Mouse (Mus musculus) hindbrain, postnatal 0 days (tissue): ENCODE data around the gene Ces1c. TPM values are rescaled to one million over a fixed set of nuclear protein-coding genes. Genes with fewer than 3 reads are reported as not detected.

Experiments used
- ATAC-seq: fragments of 200-750 bp; cut with Nextera tagmentation; 2 replicates; pipeline ENCODE4 v1.8.0; 2017; ENCODE audit warnings: mild to moderate bottlenecking, moderate TSS enrichment, moderate library complexity
- DNase-seq: peaks from one replicate; pipeline ENCODE4 v3.0.0-alpha.2; 2015; ENCODE audit warnings: low spot score
- H3K27ac ChIP-seq: fragments of 300-500 bp; sonication (generic); 2 replicates; pipeline ENCODE4 v1.5.1; 2014; ENCODE audit warnings: mild to moderate bottlenecking
- H3K27me3 ChIP-seq: fragments of 300-500 bp; sonication (generic); 2 replicates; pipeline ENCODE4 v1.6.1; 2014; ENCODE audit warnings: low read length, mixed read lengths; ENCODE audit not compliant: insufficient read depth
- H3K36me3 ChIP-seq: fragments of 300-500 bp; sonication (generic); 2 replicates; pipeline ENCODE4 v1.6.1; 2014; ENCODE audit warnings: low read length, mixed read lengths; ENCODE audit not compliant: insufficient read depth
- H3K4me1 ChIP-seq: fragments of 300-500 bp; sonication (generic); 2 replicates; pipeline ENCODE4 v1.6.1; 2014; ENCODE audit warnings: antibody characterized with exemption, low read length, mixed read lengths; ENCODE audit not compliant: insufficient read depth
- H3K4me2 ChIP-seq: fragments of 300-500 bp; sonication (generic); 2 replicates; pipeline ENCODE4 v1.6.1; 2014; ENCODE audit warnings: low read depth, mild to moderate bottlenecking, low read length, moderate library complexity, mixed read lengths
- H3K4me3 ChIP-seq: fragments of 300-500 bp; sonication (generic); 2 replicates; pipeline ENCODE4 v1.5.1; 2014; ENCODE audit warnings: low read length
- H3K9ac ChIP-seq: fragments of 300-500 bp; sonication (generic); replicated peaks from 2 replicates; pipeline ENCODE4 v1.6.1; 2014; ENCODE audit warnings: mild to moderate bottlenecking, low read length, moderate library complexity, mixed read lengths
- H3K9me3 ChIP-seq: fragments of 300-500 bp; sonication (generic); 2 replicates; pipeline ENCODE4 v1.6.1; 2016; ENCODE audit warnings: low read length, mixed read lengths
- CTCF ChIP-seq: IDR thresholded peaks from 2 replicates; pipeline ENCODE4 v1.5.1; 2016; ENCODE audit warnings: antibody characterized with exemption, control low read depth, low read depth
- WGBS: fragments of 180-500 bp; shearing (Covaris S2); extraction: QIAGEN DNeasy Blood & Tissue Kit; methylation state at CpG from one replicate; pipeline ENCODE4 v1.1.7; 2014; 5-methylcytosine and 5-hydroxymethylcytosine counted together
- polyA plus RNA-seq: library from polyadenylated mRNA; unstranded; fragments of >200 nt; fragmentation: Nextera tagmentation; extraction: Ambion mirVana; gene quantifications from 2 replicates; pipeline ENCODE4 v1.2.1, GENCODE M21; 2015
- total RNA-seq: library from RNA; depleted of rRNA; stranded (reverse); fragments of >200 nt; gene quantifications from 2 replicates; pipeline ENCODE4 v1.2.3, GENCODE M21; 2014; rRNA removed

Ces1c gene
- total and polyA plus RNA-seq, 2 experiments from 2014 or later, result not detected

GRCm38 (mm10) chr8:93055238-93055637 lies 75.8 kb downstream of the Ces1c start:
- WGBS, result 69% methylated on average over 2 of the region's 2 CpGs
- H3K4me3 ChIP-seq, result no peak overlapping the region
- no peaks in the 10 kb centered on the region for H3K36me3 ChIP-seq
- no peak for TF ChIP-seq CTCF
- H3K27ac ChIP-seq, result no peak overlapping the region
- H3K9ac ChIP-seq, result no peak overlapping the region
- H3K27me3 ChIP-seq, result no peaks in the 10 kb centered on the region
- DNase-seq (no peak), ATAC-seq (no peak)
- H3K4me2 ChIP-seq, result no peak overlapping the region
- H3K4me1 ChIP-seq, result no peaks in the 10 kb centered on the region
- no peaks in the 10 kb centered on the region for H3K9me3 ChIP-seq

Other genes starting within 250 kb of the Ces1c start
- 0.68 TPM in 1 of 2 replicates, not detected in the other for gene Capns2, start 229.9 kb downstream of the Ces1c start, total RNA-seq
- not detected in 2 replicates for gene Capns2, start 229.9 kb downstream of the Ces1c start, polyA plus RNA-seq
- gene Slc6a2, start 171.2 kb downstream of the Ces1c start, total RNA-seq, result 7.9 and 10.6 TPM in 2 replicates
- 5.9 and 6.6 TPM in 2 replicates for gene Slc6a2, start 171.2 kb downstream of the Ces1c start, polyA plus RNA-seq
- gene Ces1a, start 83.1 kb downstream of the Ces1c start, total RNA-seq, result not detected in 2 replicates
- gene Ces1a, start 83.1 kb downstream of the Ces1c start, polyA plus RNA-seq, result not detected in 2 replicates
- not detected in 2 replicates for gene Ces1b, start 51.3 kb downstream of the Ces1c start, total RNA-seq
- not detected in 2 replicates for gene Ces1b, start 51.3 kb downstream of the Ces1c start, polyA plus RNA-seq
- gene Ces1d, start 66.6 kb upstream of the Ces1c start, total RNA-seq, result not detected in 2 replicates
- gene Ces1d, start 66.6 kb upstream of the Ces1c start, polyA plus RNA-seq, result 0.11 and 0.15 TPM in 2 replicates
- gene Ces1e, start 98.3 kb upstream of the Ces1c start, total RNA-seq, result not detected in 2 replicates
- not detected in 2 replicates for gene Ces1e, start 98.3 kb upstream of the Ces1c start, polyA plus RNA-seq
- not detected in 2 replicates for gene Ces1f, start 148.5 kb upstream of the Ces1c start, total RNA-seq
- not detected in 2 replicates for gene Ces1f, start 148.5 kb upstream of the Ces1c start, polyA plus RNA-seq
- gene Ces1g, start 206.0 kb upstream of the Ces1c start, total RNA-seq, result not detected in 2 replicates
- gene Ces1g, start 206.0 kb upstream of the Ces1c start, polyA plus RNA-seq, result not detected in 2 replicates
- gene Ces1h, start 248.4 kb upstream of the Ces1c start, total RNA-seq, result not detected in 2 replicates
- gene Ces1h, start 248.4 kb upstream of the Ces1c start, polyA plus RNA-seq, result not detected in 2 replicates